Mouse (Mus musculus): ENCODE measurements around the gene Cngb1. TPM values are rescaled to one million over a fixed set of nuclear protein-coding genes. Genes with fewer than 3 reads are reported as not detected.

Cngb1 gene
- total RNA-seq, 2 experiments from 2014 or later = 0.05 to 0.07 TPM

DNA sequence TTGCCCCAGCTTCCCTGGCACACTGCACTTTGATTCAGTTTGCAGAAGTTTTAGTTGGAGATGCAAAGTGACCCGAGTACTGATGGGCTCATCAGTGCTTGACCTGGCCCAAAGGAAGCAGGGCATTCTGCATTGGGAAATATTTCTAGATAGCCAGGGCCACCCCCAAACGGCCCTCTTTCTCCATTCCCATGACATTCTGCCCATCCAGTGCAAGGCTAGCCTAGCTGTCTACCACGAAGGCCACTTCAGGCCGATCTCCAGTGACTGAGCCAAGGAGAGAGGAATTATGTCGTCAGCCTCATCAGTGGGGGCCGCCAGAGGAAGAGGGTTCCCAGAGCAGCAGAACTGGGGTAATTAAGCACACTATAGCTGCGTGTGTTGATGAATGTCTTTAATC, 104.9 kb downstream of the Cngb1 start:
- DNase-seq (ENCODE audit: low spot score) = no peak

DNA sequence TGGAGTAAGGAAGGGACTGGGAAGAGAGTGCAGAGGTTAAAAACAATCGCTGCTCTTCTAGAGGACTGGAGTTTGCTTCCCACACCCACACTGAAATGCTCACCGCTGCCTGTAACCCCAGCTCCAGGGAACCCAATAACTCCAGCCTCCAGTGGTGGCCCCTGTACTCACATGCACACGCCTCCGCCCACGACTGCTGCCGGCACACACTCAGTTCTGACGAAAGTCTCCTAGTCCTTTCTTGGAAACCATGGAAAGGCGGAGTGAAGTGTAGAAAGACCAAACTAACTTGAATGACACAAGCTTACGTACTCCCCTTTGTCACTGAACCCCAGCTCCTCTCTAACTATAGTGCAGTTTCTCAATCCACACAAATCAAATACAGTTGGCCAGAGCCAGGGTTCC, 106.4 kb downstream of the Cngb1 start:
- DNase-seq (ENCODE audit: low spot score) = no peak

DNA sequence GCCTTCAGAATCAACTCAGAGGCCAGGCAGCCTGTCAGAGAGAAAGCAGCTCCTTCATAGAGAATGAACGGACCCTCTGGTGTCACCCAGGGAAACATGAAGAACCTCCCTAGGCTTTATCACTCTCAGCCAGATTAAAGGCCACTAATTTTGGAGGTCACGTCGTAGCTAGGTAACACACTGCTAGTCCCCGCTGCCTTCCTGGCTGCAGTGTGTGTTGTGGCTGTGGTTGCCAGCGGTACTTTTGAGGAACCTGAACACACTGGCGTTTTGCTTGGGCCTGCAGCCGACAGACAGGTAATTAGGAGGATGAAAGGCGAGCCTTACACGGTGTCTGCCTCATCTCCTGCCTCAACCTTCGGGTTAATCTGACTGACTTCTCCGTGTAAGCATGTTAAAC, 110.7 kb downstream of the Cngb1 start:
- DNase-seq (ENCODE audit: low spot score) = no peak

DNA sequence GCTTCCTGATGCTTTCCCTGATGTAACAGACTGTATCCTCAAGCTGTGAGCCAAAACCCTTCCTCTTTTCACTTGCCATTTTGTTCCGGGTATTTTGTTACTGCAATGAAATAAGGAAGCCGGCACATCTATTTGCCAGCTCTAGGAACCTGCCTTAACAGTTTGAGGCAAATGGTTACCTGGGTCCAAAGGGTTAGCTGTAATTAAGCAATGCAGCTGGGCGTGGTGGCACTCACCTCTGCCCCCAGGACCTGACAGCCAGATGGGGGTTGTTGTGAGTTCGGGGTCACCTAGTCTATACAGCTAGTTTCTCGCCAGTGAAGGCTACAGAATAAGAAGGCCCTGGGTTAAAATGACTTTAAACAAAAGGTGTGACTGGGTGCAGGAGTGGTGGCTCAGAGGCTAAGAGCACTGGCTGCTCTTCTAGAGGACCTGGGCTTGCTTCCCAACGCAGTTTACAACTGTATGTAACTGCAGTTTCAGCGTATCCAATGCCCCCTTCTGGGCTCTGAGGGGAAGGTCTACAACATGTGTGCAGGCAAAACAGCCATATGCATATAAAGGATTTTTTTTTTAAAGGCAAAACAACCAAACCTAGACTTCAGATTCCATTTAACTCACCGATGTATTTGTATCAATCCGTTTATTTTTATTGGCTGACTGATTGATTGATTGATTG, 114.7 kb downstream of the Cngb1 start:
- no peak for DNase-seq (ENCODE audit: low spot score)

Other genes starting within 250 kb of the Cngb1 start
- gene Katnb1, start 225.4 kb downstream of the Cngb1 start, total RNA-seq (2021) = 1 to 10 TPM; 6.6 to 7.4 TPM
- gene Kifc3, start 103.8 kb downstream of the Cngb1 start, total RNA-seq (2021) = 10 to 100 TPM in 1 of 2 experiments, 1 to 10 TPM in 1; 8.7 to 14.5 TPM
- not detected for gene Tepp, start 4.0 kb upstream of the Cngb1 start, total RNA-seq (2021)
- 1 to 10 TPM; 2.8 to 3.2 TPM for gene Zfp319, start 25.4 kb upstream of the Cngb1 start, total RNA-seq (2021)
- gene Usb1, start 25.7 kb upstream of the Cngb1 start, total RNA-seq (2021) = 1 to 10 TPM; 4.8 to 5.7 TPM
- 10 to 100 TPM; 16.8 to 17.8 TPM for gene Mmp15, start 45.7 kb upstream of the Cngb1 start, total RNA-seq (2021)
- 1 to 10 TPM; 6.0 to 6.5 TPM for gene Cfap20, start 128.3 kb upstream of the Cngb1 start, total RNA-seq (2021)
- gene Csnk2a2, start 183.5 kb upstream of the Cngb1 start, total RNA-seq (2021) = 10 to 100 TPM; 24.2 to 24.7 TPM
- gene Ccdc113, start 227.5 kb upstream of the Cngb1 start, total RNA-seq (2021) = not detected